Mouse (Mus musculus): Measurements from ENCODE around the gene Etl4. TPM values are rescaled to one million over a fixed set of nuclear protein-coding genes. Genes with fewer than 3 reads are reported as not detected.

The Etl4 gene
- total and polyA plus RNA-seq, 2 experiments from 2014 or later, result 4.8 to 10.9 TPM

- ATAC-seq (ENCODE audit: low FRiP score) (no peak), DNase-seq (ENCODE audit: low spot score) (no peak)
- H3K27ac ChIP-seq (ENCODE audit: low read depth, low read length), result no peak overlapping the region
- H3K9ac ChIP-seq (replicated peaks; ENCODE audit: low read length, poor library complexity, severe bottlenecking), result no peak overlapping the region
- no peak overlapping the region for H3K4me3 ChIP-seq (ENCODE audit: low read depth, low read length)
- H3K9me3 ChIP-seq (ENCODE audit: low read length), result no peaks in the 10 kb centered on the region
- no peaks in the 10 kb centered on the region for H3K36me3 ChIP-seq (ENCODE audit: insufficient read depth, low read length)
- H3K4me1 ChIP-seq (ENCODE audit: insufficient read depth, low read length), result no peaks in the 10 kb centered on the region; the same call in 1 of the 2 replicates
- no peaks in the 10 kb centered on the region for H3K27me3 ChIP-seq (ENCODE audit: insufficient read depth, low read length)
- WGBS, result 91% methylated on average over 3 of the region's 3 CpGs
- no peak overlapping the region for H3K4me2 ChIP-seq (ENCODE audit: low read depth, low read length, poor library complexity, severe bottlenecking)
- TF ChIP-seq CTCF (IDR thresholded peaks at IDR 0.05), result no peak
Observed at GRCm38 (mm10) chr2:20721098-20721497, 811.5 kb downstream of the Etl4 start.

GRCm38 (mm10) chr2:20722165-20722991, 812.8 kb downstream of the Etl4 start:
- no peak overlapping the region for H3K27ac ChIP-seq (ENCODE audit: low read depth, low read length)
- no peaks in the 10 kb centered on the region for H3K9me3 ChIP-seq (ENCODE audit: low read length)
- DNase-seq (ENCODE audit: low spot score) (peak; percentile 22), ATAC-seq (ENCODE audit: low FRiP score) (peak; percentile 38; the same call in 1 of the 2 replicates)
- H3K36me3 ChIP-seq (ENCODE audit: insufficient read depth, low read length), result no peaks in the 10 kb centered on the region
- no peak for TF ChIP-seq CTCF (IDR thresholded peaks at IDR 0.05)
- H3K4me3 ChIP-seq (ENCODE audit: low read depth, low read length), result peak overlapping the region; percentile 10; the same call in 1 of the 2 replicates
- H3K9ac ChIP-seq (replicated peaks; ENCODE audit: low read length, poor library complexity, severe bottlenecking), result 0 out of 2 replicates have a peak overlapping the region, but pooled peaks have one; percentile 19
- WGBS, result 18% methylated on average over 15 of the region's 15 CpGs
- H3K27me3 ChIP-seq (ENCODE audit: insufficient read depth, low read length), result no peaks in the 10 kb centered on the region
- no peaks in the 10 kb centered on the region; the same call in 1 of the 2 replicates for H3K4me1 ChIP-seq (ENCODE audit: insufficient read depth, low read length)
- H3K4me2 ChIP-seq (ENCODE audit: low read depth, low read length, poor library complexity, severe bottlenecking), result peak overlapping the region; percentile 29

- no peaks in the 10 kb centered on the region for H3K27me3 ChIP-seq (ENCODE audit: insufficient read depth, low read length)
- WGBS, result 40% methylated on average over 2 of the region's 2 CpGs
- TF ChIP-seq CTCF (IDR thresholded peaks at IDR 0.05), result no peak
- H3K9me3 ChIP-seq (ENCODE audit: low read length), result no peaks in the 10 kb centered on the region
- H3K4me3 ChIP-seq (ENCODE audit: low read depth, low read length), result no peak overlapping the region
- H3K4me1 ChIP-seq (ENCODE audit: insufficient read depth, low read length), result no peaks in the 10 kb centered on the region; the same call in 1 of the 2 replicates
- H3K4me2 ChIP-seq (ENCODE audit: low read depth, low read length, poor library complexity, severe bottlenecking), result no peak overlapping the region
- DNase-seq (ENCODE audit: low spot score), result no peak
- no peaks in the 10 kb centered on the region for H3K36me3 ChIP-seq (ENCODE audit: insufficient read depth, low read length)
- ATAC-seq (ENCODE audit: low FRiP score), result no peak
- H3K9ac ChIP-seq (replicated peaks; ENCODE audit: low read length, poor library complexity, severe bottlenecking), result no peak overlapping the region
- no peak overlapping the region for H3K27ac ChIP-seq (ENCODE audit: low read depth, low read length)
Observed at GRCm38 (mm10) chr2:20723990-20724745, 814.6 kb downstream of the Etl4 start.

GRCm38 (mm10) chr2:20726974-20727373, 817.4 kb downstream of the Etl4 start:
- TF ChIP-seq CTCF (IDR thresholded peaks at IDR 0.05), result no peak
- Histone ChIP-seq H3K9ac (replicated peaks; ENCODE audit: low read length, poor library complexity, severe bottlenecking) (no peak overlapping the region), H3K27me3 (ENCODE audit: insufficient read depth, low read length) (no peaks in the 10 kb centered on the region), H3K36me3 (ENCODE audit: insufficient read depth, low read length) (no peaks in the 10 kb centered on the region), H3K9me3 (ENCODE audit: low read length) (no peaks in the 10 kb centered on the region), H3K27ac (ENCODE audit: low read depth, low read length) (no peak overlapping the region), H3K4me1 (ENCODE audit: insufficient read depth, low read length) (no peaks in the 10 kb centered on the region; the same call in 1 of the 2 replicates), H3K4me2 (ENCODE audit: low read depth, low read length, poor library complexity, severe bottlenecking) (no peak overlapping the region), H3K4me3 (ENCODE audit: low read depth, low read length) (no peak overlapping the region)
- DNase-seq (ENCODE audit: low spot score) (no peak), ATAC-seq (ENCODE audit: low FRiP score) (no peak)
- 55% methylated on average over 2 of the region's 2 CpGs for WGBS

GRCm38 (mm10) chr2:20727752-20728438, 818.3 kb downstream of the Etl4 start:
- H3K27ac ChIP-seq (ENCODE audit: low read depth, low read length), result no peak overlapping the region
- H3K27me3 ChIP-seq (ENCODE audit: insufficient read depth, low read length), result no peaks in the 10 kb centered on the region
- no peak overlapping the region for H3K4me3 ChIP-seq (ENCODE audit: low read depth, low read length)
- H3K36me3 ChIP-seq (ENCODE audit: insufficient read depth, low read length), result no peaks in the 10 kb centered on the region
- 92% methylated on average over 6 of the region's 6 CpGs for WGBS
- DNase-seq (ENCODE audit: low spot score) (no peak), ATAC-seq (ENCODE audit: low FRiP score) (no peak)
- no peak for TF ChIP-seq CTCF (IDR thresholded peaks at IDR 0.05)
- no peaks in the 10 kb centered on the region; the same call in 1 of the 2 replicates for H3K4me1 ChIP-seq (ENCODE audit: insufficient read depth, low read length)
- no peak overlapping the region for H3K9ac ChIP-seq (replicated peaks; ENCODE audit: low read length, poor library complexity, severe bottlenecking)
- H3K4me2 ChIP-seq (ENCODE audit: low read depth, low read length, poor library complexity, severe bottlenecking), result no peak overlapping the region
- no peaks in the 10 kb centered on the region for H3K9me3 ChIP-seq (ENCODE audit: low read length)

Data from midbrain, postnatal 0 days (tissue).